Mouse (Mus musculus) neural tube, embryonic 10.5 days (tissue): Measurements from ENCODE around the gene Fbp2.

Experiments used
- DNase-seq: peaks from one replicate; pipeline ENCODE4 v3.0.0-alpha.2; 2017; ENCODE audit warnings: low spot score; ENCODE audit errors: extremely low spot score

Fbp2 gene

DNA sequence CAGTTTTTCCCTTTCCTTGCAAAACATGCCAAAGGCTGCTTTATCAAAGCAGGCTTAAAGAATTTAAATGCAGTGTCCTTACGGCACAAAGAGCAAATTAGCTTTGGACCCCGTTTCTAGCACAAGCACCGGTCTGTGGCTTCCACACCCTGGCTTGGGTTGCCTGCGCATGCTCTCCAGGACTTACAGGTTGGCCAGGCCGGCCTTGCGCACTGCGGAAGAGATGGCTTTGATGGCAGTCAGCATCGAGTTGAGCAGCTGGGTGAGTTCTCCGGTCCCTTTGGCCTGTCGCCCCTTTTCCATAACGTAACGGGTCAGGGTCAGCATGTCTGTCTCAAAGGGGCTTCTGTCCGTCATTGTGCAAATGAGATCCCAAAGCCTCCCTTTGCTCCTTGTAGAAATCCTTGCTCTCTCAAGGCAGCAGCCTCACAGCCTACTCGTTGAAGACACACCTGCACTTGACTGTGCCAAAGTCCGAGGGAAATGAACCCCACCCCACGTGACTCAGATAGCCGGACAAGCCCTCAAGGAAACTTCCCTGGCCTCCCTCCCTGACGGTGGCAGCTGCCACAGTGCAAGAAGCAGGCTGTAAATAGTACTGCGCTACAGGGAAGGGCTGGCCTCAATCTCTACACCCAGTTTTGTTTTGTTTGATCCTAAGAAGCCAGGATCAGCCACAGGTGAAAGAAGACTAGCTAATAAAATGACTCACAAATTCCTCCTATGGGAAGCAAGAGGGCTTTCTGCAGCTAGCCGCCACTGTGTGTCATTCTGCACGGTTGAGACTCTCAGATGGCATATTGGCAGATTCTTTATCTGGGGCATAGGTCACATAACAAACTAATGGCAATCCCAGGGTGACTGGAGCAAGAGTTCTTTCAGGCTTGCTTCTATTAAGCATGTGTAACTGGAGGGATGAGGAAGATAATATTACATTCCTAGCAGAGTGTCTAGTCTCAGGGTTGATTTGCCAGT, at the start of gene Fbp2:
Gene Fbp2, minus strand, starts transcription at position 482 of the 975 bp plus-strand sequence.
- no peak for DNase-seq

DNA sequence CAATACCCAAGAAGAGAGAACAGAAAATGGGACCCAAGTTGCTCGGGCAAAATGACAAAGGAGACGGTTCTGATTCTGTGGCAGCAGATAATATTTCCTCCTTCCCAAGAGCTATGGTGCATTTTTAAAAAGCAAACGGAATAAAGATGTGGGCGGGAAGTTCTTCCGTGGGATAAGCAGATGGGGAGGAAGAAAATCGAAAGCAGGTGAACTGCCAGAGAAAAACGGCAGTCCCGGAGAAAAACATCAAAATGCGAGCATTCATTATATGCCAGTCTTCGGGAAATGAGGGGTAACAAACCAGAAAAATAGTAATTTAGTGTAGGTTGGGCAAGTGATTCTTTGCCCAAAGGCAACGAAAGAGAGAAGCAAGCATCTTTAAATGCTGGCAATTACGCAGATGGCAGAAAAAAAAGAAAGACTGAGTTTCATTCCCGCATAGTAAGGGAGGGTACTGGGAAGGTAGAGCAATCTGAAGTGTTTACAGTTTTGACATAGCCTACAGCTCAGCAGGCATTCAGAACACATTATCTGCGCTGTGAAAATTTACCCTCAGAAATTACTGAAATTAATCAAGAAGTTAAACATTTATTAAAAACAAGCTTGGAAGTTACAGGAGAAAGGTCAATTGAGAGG, 49.4 kb upstream of the Fbp2 start:
- no peak for DNase-seq

DNA sequence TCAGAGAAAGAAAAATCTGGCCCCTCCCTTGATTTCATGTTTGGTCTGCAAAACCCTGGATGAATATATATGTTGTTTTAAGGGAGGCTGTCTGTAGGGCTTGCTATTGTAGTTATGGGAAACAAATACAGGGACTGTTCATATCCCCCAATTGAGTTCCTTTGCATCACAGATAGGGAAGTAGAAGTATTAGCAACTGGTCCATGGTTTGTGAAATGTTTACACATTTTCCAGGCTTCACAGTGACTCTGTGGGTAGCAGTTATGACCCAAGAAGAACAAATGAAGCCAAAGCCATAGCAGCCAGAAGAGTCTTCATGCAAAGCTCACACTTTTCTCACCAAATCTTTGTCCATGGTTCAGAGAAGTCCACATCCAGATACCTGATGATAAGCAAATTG, 42.9 kb upstream of the Fbp2 start:
- no peak for DNase-seq

DNA sequence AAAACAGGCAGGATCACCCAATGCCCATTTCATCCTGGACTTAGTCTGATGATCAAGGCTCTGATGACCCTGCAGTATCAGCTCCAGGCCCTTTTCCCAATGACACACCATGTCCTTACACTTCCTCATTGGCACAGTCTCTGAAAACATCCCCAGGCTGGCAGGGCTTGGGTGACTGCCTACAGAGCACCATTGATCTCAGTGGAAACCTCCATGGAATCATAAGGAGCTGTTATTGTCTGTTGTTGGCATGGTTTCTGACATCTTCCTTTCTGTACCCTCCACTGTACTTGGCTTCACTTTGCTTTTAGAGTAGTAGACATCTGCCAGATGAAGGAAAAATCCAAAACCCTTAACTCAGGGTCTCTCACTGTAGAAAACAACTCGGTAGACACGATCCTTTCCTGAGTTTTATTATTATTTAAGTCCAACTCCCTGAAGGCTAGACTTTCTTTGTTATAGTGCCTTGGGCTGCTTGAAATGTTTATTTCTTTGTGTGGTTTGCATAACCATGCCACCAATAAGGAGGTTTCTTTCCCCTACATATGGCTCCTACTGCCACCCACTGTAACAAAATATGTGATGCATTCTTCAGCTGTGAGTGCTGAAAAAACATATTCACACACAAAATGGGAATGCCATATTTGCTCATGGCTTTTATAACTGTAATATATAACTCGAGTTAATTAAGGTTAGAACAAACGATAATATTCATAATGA, 39.9 kb upstream of the Fbp2 start:
- DNase-seq: no peak

DNA sequence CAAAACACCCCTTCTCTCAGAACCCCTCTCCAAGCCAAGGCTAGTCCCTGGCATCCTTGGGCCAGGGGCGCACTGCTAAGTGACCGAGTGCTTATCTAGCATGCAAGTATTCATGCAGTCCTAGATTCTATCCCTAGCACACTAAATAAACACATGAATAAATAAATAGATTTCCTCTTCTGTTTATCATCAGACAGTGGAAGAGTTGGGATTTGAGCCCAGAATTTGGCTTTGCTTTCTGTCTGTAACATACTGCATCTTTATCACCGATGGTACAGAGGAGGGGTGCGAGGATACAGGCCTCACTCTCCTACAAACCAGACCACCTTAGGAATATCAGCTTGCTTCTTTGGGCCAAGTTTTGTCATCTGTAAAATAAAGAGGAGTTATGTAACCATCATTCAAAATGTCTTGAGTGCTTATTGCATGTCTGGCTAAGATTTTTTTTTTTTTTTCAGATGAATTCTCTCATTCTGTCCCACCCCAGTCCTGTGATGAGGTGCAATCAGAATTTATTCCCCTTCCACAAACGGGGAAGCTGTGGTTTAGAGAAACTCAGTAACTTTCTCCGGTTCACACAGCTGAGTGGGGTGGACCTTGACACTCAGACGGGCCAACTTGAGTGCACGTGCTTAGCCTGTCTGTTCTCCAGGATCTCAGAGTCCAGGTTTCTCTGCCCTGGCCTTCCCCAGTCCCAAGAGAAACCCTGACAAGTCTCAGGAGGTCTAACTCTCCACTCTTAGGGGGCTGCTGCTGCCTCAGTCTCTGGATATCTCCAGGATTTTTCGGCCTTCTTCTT, 35.0 kb upstream of the Fbp2 start:
- DNase-seq: no peak

DNA sequence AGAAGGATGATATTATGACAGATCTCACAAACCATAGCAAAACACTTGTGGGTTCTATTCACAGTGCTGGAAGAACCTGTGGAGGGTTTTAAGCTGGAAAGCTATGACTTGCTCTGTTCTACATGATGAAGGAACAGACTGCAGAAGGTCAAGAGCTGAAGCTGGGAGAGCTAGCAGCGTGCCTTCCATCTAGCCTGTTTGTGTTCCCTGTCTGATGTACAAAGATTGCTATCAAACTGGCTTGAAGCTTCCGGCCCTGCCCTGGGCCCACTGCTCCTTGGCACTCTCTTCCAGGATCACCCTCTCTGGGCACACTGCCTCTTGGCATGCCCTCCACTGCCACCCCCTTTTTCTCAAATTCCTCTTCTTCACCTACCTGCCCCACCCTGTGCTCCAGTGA, 31.1 kb upstream of the Fbp2 start:
- no peak for DNase-seq

DNA sequence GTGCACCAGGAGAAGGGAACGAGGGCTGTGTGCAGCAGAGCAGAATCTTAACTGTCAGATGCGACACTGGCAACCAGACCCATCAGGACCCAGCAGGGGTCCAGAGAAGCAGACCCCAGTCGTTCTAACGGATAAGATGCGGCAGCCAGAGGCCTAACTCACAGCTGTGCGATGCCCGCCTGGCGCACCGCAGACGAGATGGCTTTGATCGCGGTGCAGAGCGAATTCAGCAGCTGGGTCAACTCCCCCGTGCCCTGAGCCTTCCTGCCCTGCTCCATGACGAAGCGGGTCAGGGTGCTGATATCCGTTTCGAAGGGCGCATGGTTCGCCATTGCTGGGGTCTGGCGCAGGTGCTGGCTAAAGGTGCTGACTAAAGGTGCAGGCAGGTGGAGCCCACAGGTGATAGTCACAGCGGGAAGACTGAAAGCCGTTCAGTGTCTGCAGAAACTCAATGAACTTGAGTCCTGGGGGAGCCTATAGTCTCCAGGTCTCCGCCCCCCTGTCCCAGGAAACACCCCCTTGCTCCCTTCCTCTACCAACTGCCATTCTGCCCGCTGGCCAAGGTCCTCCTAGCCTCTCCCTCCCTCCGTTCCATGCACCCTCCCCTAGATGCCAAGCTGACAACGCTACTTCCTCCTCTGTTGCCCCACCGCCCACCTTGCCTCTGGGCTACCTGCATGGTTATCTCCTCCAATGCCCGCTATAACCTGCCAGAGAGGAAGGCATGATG, 29.7 kb upstream of the Fbp2 start, which contains the start of gene Fbp1:
Gene Fbp1, minus strand, starts transcription at position 571 of the 730 bp plus-strand sequence.
- DNase-seq: no peak

DNA sequence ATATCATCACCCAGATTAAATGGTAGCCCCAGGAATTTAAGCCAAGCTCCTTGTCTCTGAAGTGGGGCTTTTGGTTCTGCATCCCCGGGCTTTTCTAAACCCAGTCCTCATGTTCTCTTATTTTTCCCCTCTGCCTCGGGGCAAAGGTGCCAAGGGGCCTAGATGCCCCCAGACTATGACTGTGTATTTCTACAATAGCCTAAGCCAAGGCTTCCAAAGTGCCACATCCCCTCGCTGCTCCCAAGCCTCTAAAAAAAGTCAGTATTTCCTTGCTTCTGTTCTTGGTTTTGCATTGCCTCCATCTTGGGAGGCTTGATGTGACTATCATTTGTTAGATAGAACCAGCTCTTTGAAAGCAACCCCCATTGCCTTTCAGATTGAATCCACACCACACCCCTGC, 26.3 kb upstream of the Fbp2 start:
- DNase-seq: no peak

DNA sequence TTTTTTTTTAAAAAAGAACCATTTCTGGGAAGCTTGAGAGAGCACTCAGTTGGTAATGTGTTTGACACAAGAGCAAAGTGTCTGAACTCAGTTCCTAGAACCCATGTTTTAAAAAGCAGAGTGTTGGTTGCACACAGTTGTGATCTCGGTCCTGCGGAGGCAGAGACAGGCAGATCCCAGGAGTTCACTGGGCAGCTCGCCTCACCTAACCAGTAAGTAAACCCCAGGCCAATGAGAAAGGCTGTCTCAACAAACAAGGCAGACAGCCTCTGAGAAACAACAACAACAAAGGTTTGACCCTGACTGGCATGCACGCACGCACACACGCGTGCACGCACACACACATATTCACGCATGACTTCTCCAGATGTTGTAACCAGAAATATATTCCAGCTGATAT, 25.7 kb upstream of the Fbp2 start:
- no peak for DNase-seq

DNA sequence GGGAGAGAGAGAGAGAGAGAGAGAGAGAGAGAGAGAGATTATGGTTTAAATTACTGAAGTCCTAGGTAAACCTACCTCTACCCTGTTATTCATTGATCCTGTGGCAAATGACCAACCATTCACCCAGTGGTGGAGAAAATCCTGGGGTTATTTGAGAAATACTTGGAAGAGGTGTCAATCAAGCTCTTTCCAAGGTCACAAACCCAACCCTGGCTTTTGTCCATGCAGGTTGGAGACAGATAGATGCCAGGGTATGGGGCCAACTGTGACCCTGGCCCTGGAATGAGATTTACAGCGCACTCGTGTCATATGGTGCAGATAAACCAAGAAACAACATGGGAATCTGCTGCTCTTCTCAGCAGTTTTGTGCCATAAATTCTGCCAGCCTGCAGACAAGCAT, 25.2 kb upstream of the Fbp2 start:
- DNase-seq: no peak

DNA sequence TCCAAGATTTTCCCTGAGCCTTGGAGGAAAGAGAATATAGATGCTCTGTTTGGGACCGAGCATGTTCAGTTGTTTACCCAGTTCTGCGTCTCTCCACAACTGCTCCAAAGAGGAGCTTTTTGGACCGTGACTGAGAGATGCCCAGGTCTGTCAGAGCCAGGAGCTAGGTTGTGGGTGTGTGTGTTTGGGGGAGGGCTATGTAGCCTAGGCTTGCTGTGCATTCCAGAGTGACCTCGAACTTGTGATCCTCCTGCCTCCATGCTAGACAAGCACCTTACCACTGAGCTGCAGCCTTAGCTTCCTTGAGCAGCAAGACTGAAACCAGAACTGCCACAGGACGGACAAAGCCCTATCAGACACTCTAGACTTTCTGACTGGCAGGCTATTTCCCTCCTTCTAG, 24.6 kb upstream of the Fbp2 start:
- DNase-seq: no peak

DNA sequence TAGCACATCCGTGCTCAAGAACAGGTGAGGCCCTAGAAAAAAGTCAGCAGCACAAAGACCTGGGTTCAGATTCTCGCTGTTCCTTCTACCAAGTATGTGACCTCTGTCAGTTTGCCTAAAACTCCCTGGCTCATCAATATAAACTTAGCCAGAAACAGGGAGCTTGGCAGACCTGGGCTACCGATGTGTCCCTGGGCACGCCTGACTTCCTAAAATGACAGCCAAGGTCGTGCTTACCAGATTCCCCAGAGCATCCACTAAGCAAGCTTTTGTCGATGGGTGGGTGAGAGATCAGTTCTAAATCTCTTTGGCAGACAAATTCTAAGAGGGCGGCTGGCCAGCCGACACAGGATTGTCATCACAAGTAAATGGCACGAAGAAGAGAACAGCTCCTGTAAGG, 23.1 kb upstream of the Fbp2 start:
- no peak for DNase-seq

DNA sequence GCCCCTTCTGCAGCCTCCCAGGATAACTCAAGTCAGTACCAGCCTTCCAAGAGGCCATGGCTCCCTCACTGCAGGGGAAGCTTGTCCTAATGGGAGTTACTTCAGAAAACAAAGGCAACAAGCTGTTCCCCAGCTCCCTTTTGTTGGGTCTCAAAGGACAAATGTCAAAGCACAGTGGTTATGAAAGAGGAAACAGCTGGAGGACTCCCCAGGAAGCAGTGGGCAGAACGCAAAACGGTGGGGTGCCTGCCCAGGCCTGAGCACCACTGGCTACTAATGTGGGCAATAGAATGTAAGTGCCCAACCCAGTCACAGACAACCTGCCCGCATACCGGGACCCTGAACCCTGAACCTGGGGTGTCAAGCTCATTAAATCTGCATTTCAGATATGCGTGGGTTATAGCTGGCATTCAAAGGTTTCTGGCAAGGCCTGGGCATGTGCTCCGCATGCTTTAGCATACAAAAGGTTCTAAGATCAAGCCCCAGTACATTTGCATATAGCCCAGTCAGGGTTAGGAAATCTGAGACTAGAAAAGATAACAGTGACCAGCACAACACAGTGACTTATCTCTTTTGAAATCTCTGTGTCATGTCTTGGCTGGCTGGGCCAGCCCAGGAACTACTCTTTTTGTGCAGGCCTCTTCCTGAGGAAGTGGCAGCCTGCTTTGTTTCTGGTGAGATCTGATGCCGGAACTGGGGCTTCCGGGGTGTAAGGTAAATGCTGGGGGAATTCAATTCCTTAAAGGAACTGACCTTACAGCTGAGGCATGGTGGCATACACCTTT, 21.8 kb upstream of the Fbp2 start:
- no peak for DNase-seq

DNA sequence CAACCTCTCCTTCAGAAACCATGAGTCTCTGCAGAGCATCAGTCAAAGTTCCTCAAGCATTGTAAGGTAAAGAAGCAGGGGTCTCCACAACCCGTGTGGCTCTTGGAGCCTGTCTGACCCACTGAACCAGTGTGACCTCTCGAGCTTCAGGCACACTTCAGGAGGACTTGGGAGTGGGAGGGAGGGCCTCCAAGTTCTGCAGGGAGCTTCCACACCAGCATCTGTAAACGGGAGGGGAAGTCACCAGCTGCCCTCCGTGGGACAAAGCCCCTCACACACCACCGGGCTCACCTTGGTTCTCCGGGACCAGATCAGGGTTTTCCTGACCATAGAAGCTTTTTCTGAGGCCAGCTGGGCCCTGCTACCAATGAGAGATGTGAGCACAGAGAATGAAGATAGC, 21.2 kb upstream of the Fbp2 start:
- DNase-seq: no peak

DNA sequence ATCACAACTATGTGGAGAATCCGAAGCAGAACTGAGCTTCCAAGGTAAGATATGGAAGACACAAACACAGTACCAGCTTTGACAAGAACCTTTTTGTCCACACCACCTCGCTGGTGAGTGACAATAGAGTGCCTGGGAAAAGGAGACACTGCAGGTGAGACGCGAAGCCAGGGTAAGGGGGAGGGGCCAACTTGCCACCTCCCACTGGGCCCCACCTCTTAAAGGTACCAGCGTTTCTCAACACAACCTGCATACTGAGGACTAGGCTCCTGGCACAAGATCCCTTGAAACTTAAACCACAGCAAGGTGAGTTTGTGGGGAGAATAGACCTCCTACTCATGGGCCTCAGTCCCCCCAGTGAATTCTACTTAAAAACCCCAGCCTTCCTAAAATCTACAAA, 19.0 kb upstream of the Fbp2 start:
- DNase-seq: no peak

DNA sequence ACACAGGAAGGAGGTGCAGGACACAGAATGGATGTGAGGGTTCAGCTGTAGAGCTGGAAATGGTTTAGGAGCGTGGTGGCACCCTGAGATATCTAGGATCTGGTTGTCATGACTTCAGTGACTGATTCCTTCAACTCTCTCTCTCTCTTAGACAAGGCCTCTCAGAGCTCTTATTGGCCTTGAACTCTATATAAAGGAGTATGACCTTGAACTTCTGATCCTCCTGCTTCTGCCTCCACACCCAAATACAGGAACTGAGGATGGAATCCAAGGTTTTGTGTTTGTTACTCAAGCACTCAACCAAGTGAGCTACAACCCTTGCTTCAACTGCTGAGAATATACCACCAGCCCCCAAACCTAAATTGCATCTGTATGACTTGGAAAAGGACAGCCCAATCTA, 17.9 kb upstream of the Fbp2 start:
- DNase-seq: no peak

DNA sequence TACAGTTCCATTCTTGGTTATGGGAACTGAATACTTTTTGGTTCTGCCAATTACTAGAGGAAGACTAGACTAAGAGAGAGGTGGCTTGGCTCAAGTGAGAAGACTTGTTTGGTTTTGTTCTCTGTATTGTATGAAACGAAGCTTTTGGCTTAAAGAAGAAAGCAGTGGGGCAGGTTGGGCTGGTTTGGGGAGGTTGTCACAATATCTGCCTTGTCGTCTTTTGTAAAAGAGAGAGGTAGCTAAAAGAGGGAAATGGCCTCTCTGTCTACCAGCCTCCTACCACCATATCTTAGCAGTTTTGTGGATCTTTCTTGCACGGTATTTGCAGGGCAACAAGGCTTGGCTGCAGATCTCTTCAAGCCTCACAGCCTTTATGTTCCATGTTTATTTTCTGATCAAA, 14.0 kb upstream of the Fbp2 start:
- no peak for DNase-seq

DNA sequence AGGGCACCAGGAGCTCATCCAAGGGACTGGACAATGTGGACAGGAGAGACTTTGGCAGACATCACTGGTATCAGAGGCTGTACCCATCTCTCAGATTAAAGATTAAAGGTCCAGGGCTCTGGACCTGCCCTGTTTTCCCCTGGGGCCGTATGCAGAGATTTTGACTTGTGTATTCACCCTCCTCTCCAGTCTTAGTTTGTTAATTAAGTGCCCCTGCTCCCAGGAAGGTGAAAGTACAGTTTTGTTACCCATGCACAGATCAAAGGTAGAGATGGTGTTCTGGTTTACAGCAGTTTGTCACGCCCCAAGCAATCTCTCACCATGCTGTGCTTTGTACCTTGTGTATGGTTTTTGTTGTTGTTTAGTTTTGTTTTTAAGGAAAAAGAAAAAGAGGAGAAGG, 12.4 kb upstream of the Fbp2 start:
- no peak for DNase-seq

DNA sequence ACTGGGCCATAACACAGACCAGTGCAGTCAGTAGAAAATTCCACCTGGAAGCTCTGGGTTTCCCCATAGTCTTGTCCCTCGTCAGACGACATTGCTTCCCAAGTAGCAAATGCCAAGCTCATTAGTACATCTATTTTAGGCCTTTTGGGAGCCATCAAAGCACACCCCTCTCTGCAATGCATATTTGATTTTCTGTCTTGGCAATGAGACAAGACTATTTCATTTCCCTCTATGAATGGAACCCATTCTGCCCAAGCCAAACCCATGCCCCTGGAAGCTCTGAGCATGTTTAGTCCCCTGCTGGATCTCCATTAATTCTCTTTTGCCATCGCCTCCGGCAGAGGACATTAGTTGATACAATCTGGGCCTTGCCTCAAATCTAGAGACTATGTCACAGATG, 8.6 kb upstream of the Fbp2 start:
- no peak for DNase-seq
